Mouse (Mus musculus): ENCODE measurements around the gene Adprhl1.

Gene Adprhl1

GRCm38 (mm10) chr8:13190235-13190634 lies 63.7 kb downstream of the Adprhl1 start:
- no peak for DNase-seq

GRCm38 (mm10) chr8:13188857-13189256 lies 65.1 kb downstream of the Adprhl1 start:
- DNase-seq, result no peak

- DNase-seq, result no peak
Measured at GRCm38 (mm10) chr8:13188052-13188555, 65.9 kb downstream of the Adprhl1 start.

DNA sequence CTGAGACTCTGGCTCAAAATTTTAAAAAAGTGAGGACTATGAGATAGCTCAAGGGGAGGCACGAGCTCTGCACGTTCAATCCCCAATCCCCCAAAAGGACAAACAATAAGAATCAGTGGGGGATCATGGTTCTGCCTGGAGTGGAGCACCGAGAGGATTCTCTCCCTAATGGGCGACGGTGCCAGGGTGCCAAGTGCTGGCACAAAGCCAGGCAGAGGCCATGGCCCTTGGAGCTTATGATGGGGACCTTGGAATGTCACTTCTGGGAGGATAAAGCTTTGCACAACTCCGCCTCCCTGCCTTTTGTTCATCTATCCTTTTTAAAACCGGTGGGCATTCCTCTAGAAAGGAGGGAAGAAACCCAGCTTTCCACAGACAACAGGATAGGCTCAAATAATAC lies 66.3 kb downstream of the Adprhl1 start:
- DNase-seq, result no peak

GRCm38 (mm10) chr8:13187229-13187628 lies 66.7 kb downstream of the Adprhl1 start:
- no peak for DNase-seq

DNA sequence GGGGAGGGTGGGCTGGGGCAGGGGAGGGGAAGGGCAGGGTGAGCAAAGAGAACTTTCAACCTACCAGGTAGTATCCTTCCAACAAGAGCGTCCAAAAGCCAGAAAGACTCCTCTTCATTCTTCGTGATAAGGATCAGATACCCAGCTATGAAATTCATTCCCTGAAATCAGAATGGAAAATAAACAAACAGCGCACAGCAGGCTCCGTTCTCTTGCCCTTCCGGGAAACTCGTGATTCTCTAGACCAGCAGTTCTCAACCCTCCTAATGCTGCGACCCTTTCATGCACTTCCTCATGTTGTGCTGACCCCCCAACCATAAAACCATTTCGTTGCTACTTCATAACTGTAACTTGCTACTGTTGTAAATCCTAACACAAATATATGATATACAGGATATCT lies 67.1 kb downstream of the Adprhl1 start:
- no peak for DNase-seq

GRCm38 (mm10) chr8:13181691-13181976 lies 72.3 kb downstream of the Adprhl1 start:
- no peak for DNase-seq

DNA sequence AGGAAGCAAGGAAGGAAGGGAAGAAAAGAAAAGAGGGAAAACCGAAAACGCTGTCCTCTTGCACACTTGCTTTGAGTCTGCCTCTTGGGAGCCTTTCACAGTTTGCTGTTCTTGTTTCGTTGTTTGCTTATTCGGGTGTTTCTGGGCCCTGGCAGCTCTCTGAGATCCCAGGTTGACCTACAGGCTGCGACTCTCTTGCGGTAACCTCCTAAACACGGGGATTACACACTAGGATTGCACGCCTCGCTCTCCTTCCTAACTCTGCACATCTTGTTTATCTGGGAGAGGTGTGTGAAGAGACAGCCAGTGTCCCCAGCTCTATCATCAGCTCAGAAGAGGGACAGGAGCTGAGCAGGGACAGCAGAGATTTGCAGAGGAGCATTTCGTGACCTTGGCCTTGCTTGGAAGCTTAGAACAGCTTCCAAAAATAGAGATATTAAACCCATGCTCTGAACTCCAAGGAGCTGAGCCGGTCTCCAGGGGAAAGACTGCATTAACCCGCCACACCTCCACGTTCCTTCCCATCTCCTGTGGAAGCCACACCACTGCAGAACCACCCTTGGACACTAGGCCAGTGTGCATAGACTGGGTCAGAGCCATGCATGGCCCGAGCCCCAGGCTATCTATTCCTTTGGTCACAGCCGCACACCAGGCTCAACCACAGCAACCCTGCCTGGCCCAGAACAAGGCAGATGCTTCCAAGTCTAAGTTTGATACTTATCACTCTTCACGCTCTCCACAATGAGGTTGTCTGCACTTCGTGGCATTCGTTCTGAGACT lies 72.9 kb downstream of the Adprhl1 start:
- peak; percentile 89 for DNase-seq

DNA sequence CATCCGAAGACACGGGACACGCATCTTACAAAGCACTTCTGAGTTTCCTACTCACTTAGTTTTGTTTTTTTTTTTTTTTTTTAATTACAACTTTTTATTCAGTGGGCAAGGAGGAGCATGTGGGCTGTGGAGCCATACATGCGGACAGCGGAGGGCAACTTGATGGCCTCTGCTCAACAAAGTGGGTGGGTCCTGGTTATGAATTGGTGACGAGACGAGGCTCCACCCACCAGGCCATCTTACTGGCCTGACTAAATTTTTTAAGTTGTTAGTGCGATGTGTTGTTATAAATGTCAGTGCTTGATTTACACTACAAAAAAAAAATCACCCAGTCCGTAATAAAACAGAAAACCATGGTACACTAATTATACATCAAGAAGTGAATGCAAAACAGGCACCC lies 73.6 kb downstream of the Adprhl1 start:
- DNase-seq, result no peak

DNA sequence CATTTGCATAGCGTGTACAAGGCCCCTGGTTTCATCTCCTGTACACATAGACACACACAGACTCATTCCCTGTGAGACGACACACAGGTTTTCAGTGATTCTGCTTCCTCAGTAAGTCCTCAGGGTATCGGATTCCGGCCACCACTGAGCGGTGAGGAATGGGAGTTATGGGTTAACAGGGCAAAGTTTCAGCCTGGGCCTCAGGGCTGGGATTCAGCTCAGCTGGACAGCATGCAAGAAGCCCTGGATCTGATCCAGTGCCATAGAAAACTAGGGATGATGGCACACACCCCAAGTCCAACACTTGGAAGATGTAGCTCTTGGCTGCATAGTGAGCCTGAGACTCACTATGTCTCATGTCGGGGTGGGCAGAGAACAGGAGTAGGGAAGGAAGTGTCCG lies 74.0 kb downstream of the Adprhl1 start:
- no peak for DNase-seq

DNA sequence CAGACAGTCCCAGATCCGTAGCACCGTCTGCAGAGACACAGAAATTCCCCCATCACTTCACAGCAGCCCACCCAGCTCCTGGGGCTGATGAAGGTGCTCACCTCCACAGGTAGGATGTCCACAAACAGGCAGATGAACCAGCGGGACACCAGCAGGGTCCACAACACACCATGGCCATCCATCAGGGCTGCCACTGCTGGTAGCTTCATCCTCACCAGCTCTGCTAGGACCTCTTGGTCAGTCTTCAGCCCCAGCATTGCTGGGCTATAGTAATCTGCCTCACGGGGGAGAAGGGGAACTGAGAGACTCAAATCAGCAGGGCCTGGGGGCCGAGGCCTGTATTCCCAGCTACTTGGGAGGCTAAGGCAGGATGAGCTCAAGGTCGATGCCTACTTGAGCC lies 74.5 kb downstream of the Adprhl1 start:
- peak; percentile 89 for DNase-seq

DNA sequence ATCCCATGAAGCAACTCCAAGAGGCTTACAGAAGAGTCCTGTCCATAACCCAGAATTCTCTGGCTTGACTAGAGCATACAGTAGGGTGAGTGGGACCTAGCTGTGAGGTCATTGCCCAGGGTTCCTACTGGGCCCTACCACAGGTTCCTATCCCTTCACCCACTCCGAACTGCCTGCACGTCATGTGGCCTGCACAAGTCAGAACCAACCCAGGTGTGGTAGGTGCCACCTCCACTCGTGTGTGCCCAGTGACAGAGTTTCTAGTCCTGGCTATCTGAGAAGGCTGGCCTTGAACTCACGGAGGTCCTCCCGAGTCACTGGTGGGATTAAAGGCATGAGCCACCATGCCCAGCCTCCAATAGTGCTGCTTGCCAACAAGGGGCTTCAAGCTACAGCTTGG lies 75.8 kb downstream of the Adprhl1 start:
- DNase-seq, result no peak

- no peak for DNase-seq
Measured at GRCm38 (mm10) chr8:13177173-13177852, 76.6 kb downstream of the Adprhl1 start.

- DNase-seq, result peak; percentile 82
Measured at GRCm38 (mm10) chr8:13175650-13176049, 78.3 kb downstream of the Adprhl1 start.

GRCm38 (mm10) chr8:13174811-13175210 lies 79.2 kb downstream of the Adprhl1 start:
- DNase-seq, result peak; percentile 86

GRCm38 (mm10) chr8:13174305-13174704 lies 79.7 kb downstream of the Adprhl1 start:
- no peak for DNase-seq
